Mouse (Mus musculus): Measurements from ENCODE around the gene Olfr194.
"Not testable (repeated sequence)": the region's sequence is repeated elsewhere in the genome, so short reads cannot be mapped to it uniquely, and the experiment has no call there.

The Olfr194 gene

DNA sequence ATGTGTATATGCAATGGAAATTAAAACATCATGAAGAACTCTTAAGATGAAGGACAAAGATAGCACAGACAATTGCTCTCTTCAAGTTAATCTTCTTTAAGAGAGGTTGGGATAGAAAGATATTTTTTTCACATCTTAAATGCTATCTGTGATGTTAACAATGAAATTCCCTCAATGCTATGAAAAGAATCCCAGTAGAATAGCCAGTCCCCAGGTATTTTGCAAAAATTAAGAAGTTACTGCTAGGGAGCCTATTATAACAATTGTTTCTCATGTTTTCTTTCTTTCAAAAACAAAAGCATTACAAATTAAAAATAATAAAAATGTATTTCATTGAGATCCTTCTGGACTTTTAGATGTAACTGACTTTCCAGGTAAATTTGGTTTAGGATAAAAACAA, at the start of gene Olfr194:
Olfr194 (minus strand) TSS at position 101 of the 400 bp plus-strand sequence.
- DNase-seq (ENCODE audit: extremely low spot score, low spot score): no peak

DNA sequence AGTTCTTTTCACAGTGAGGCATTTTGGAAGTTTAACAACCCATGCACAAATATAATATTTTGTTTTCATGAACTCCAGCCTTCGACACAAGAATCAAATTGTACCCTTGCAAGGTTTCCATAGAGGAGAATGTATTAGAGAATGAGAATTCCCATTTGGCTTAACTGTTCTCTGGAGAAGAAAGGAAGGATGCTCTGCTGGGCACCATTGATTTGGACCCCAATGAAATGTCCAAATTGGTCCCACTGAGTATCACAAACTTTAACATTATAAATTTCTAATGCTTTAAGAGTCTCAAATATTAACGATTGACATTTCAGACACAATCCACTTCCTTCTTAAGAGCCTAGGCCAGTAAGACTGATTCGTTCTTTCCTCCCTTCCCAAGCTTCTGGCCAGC, 49.5 kb upstream of the Olfr194 start, which contains the start of gene Olfr196:
Olfr196 (minus strand) TSS at position 101 of the 400 bp plus-strand sequence.
- no peak for DNase-seq (ENCODE audit: extremely low spot score, low spot score)

DNA sequence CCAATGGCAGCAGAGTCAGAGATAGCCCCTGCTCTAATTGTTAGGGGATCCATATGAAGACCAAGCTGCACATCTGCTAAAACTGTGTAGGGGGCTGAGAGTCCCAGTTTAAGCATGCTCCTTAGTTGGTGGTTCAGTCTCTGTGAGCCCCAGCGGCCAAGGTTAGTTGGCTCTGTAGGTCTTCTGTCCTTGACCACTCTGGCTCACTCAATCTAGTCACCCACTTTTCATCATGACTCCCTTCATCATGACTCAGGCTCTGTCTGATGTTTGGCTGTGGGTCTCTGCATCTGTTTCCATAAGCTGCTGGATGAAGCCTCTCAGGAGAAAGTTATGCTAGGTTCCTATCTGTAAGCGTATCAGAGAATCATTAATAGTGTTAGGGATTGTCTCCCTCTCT, 31.1 kb upstream of the Olfr194 start:
- no peak for DNase-seq (ENCODE audit: extremely low spot score, low spot score)

DNA sequence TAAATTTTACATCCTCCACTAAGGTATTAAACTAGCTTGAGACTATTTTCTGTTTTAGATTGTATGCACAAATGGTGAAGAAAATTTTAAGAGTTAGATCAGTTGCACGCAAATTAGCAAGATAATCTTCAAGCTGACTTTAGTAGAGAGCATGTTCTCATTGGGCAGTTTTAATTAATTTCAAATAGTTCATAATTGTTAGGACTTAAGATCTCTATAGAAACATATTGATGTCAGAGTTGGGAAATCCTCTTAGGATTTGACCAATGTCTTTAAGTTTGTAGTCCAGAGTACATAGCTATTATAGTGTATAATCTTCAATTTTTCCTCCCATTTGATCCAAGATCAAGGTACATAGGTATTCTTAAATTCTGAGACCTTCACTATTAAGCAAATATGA, 25.9 kb upstream of the Olfr194 start, which contains the start of gene Olfr195:
Olfr195 (plus strand) TSS at position 301 of the 400 bp plus-strand sequence.
- DNase-seq (ENCODE audit: extremely low spot score, low spot score): no peak

DNA sequence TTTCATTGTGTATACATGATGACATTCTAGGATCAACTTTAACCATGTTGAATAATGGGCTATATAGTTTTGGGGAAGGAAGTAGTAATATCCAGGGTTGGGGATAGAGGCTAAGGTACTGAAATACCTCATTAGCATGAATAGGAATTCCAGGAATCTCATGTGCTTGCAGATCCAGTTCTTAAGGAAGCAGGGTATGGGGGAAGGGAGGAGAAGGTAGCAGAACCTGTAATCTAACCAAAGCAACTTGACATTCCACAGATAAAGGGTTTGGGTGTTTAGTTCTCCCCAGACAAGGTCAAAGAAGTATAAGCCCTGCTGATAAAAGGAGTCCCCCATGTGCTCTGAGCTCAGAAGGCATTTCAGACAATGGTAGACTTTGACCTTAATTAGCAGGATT, 20.2 kb upstream of the Olfr194 start:
- no peak for DNase-seq (ENCODE audit: extremely low spot score, low spot score)

DNA sequence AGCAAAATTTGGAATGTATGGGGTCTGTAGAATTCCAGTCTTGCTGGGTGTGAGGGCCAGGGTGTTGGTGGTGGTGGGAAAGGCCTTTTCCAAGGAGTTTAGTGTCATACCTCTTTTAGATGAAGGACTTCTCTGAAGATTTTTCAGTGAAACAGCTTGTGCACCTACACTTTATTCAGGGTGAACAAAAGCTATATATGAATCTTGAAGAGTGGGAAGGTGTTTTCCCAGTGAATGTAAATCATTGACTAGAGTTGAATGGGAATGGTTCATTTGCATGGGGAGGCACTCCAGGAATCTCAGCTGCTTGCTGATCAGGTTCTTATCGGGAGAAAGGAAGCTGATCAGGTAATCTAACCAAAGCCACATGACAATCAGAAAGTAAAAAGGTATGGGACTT, 9.9 kb upstream of the Olfr194 start:
- no peak for DNase-seq (ENCODE audit: extremely low spot score, low spot score)

DNA sequence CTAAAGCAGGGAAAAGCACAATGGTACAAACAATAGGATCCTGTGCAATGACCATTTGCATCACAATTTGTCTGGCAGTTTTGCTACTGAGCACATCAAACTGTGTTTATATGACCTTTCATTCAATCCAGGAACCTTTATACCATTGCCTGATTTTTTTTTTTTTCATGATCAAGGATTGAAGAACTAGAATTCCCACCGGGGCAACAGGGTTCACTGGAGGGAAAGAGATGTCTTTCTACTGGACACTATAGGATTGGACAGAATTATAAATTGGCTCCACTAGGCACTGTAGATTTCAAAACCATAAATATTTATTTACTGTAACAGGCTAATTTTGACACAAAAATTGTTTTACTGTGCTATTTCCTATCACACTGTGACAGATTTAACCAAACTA, 9.1 kb downstream of the Olfr194 start, which contains the start of gene Olfr193:
Olfr193 (minus strand) TSS at position 101 of the 400 bp plus-strand sequence.
- DNase-seq (ENCODE audit: extremely low spot score, low spot score): no peak

DNA sequence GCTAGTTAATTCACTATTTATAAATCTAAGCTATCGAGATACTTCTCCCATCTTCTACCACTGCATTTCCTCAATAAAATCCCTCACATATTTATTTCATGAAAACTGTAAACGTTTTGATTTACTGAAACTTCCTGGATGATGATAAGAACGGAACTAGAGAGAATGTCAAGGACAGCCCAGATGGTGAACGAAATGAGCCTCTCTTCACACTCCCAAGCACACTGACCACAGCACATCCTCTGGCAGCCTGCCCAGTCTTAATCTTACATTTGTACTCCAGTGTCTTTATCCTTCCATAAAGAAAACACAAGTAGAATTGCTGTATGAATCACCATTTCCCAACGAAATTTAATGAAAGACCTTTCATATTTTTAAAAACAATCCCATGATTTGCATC, 12.3 kb downstream of the Olfr194 start:
- not testable (repeated sequence) for DNase-seq (ENCODE audit: extremely low spot score, low spot score)

DNA sequence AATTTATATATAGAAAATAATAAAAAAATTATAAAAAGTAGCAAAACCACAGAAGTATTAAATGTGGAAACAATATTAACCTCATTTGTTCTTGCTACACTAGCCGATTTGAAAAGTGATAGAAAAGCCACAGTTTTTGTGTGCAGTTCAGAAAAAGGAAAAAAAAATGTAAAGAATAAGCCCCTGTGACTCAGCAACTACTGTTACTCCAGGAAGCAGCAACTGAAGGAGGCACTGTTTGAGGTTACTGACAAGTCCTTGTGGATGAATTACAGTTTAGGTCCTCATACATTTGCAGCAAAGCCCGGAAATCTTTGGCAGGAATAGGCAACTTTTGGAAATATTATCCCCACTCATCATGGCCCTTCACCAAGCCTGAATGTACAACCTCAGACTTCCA, 15.6 kb downstream of the Olfr194 start:
- DNase-seq (ENCODE audit: extremely low spot score, low spot score): no peak

DNA sequence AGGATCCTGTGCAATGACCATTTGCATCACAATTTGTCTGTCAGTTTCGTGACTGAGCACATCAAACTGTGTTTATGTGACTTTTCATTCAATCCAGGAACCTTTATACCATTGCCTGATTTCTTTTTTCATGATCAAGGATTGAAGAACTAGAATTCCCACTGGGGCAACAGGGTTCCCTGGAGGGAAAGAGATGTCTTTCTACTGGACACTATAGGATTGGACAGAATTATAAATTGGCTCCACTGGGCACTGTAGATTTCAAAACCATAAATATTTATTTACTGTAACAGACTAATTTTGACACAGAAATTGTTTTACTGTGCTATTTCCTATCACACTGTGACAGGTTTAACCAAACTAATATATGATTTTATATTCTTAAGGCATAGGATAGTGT, 31.1 kb downstream of the Olfr194 start, which contains the start of gene Olfr191:
Olfr191 (minus strand) TSS at position 101 of the 400 bp plus-strand sequence.
- DNase-seq (ENCODE audit: extremely low spot score, low spot score): not testable (repeated sequence)

DNA sequence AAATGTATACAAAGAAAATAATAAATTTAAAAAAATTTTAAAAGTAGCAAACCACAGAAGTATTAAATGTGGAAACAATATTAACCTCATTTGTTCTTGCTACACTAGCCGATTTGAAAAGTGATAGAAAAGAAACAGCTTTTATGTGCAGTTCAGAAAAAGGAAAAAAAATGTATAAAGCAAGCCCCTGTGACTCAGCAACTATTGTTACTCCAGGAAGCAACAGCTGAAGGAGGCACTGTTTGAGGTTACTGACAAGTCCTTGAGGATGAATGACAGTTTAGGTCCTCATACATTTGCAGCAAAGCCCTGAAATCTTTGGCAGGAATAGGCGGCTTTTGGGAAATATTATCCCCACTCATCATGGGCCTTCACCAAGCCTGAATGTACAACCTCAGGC, 39.8 kb downstream of the Olfr194 start:
- not testable (repeated sequence) for DNase-seq (ENCODE audit: extremely low spot score, low spot score)

DNA sequence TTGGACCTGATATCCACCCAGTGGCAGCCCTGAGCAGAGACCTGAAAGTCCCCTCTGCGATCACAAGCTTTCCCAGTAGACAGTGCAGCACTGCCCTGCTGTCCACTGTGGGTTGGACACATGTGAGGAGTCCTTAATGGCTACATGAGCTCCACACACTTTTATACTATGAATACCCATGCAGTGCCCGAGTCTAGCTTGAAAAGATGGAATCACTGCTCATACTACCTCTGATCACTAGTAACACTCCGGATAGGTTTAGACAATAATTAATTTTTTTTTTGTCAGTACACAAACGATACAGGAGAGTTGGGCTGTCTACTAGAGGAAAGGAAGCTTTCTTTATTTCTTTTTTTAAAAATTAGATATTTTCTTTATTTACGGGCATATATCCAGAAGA, 43.0 kb downstream of the Olfr194 start, which contains the start of gene Olfr190:
Olfr190 (minus strand) TSS at position 101 of the 400 bp plus-strand sequence.
- no peak for DNase-seq (ENCODE audit: extremely low spot score, low spot score)

DNA sequence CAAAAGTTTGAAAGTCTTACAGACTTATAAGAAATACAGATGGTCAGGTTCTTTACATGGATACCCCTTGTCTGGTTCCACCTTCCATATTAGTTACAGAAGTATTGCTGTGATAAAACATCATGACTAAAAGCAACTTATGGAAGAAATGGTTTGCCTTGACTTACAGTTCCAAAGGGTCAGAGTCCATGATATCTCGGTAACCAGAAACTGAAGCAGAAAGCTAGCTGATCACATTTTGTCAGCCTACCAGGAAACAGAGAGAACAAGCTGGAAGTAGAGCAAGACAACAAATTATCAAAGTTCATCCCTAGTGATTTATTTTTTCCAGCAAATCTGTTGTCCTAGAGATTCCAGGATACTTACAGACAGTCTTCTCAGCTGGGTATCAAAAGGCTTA, 47.3 kb downstream of the Olfr194 start:
- no peak for DNase-seq (ENCODE audit: extremely low spot score, low spot score)

DNA sequence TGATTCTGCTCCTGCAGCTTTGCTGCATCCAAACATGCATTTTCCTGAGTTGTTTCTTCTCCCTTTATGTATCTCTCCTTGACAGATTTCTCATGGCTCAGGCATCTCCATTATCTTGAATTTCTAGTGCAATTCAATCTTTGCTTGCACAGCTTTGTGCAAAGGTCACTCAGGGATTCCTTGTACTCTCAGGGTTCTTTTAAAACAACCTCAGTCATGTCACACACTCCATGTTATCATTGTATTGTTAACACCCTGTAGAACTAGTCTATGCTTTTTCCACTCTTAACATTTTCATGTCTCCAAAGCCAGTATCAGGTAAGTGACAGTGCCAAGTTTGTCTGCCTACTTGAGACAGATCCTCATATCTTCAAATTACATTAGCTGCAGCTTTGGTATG, 49.1 kb downstream of the Olfr194 start:
- DNase-seq (ENCODE audit: extremely low spot score, low spot score): no peak

Data from neural tube, embryonic 10.5 days (tissue).